Mouse (Mus musculus) liver, embryonic 11.5 days (tissue): ENCODE results near the gene Fosl1. TPM values are rescaled to one million over a fixed set of nuclear protein-coding genes. Genes with fewer than 3 reads are reported as not detected.
A peak's percentile ranks its signal among the peaks of the same experiment; 100 is the strongest.

ENCODE experiments used
- ATAC-seq: fragments of 200-750 bp; cut with Nextera tagmentation; replicated peaks from 2 replicates; pipeline ENCODE4 v1.8.0; 2017; ENCODE audit warnings: moderate number of reproducible peaks, mild to moderate bottlenecking, moderate TSS enrichment, moderate library complexity; ENCODE audit not compliant: low FRiP score
- DNase-seq: peaks from one replicate; pipeline ENCODE4 v3.0.0-alpha.2; 2017; ENCODE audit warnings: low spot score
- H3K27ac ChIP-seq: fragments of 300-500 bp; sonication (generic); 2 replicates; pipeline ENCODE4 v1.5.1; 2014; ENCODE audit warnings: mild to moderate bottlenecking, low read depth, low read length, control low read depth
- H3K27me3 ChIP-seq: fragments of 300-500 bp; sonication (generic); replicated peaks from 2 replicates; pipeline ENCODE4 v1.6.1; 2014; ENCODE audit warnings: low read length, mixed read lengths; ENCODE audit not compliant: control insufficient read depth, insufficient read depth
- H3K36me3 ChIP-seq: fragments of 300-500 bp; sonication (generic); 2 replicates; pipeline ENCODE4 v1.6.1; 2014; ENCODE audit warnings: mild to moderate bottlenecking, low read length, moderate library complexity, mixed read lengths; ENCODE audit not compliant: control insufficient read depth, insufficient read depth
- H3K4me1 ChIP-seq: fragments of 300-500 bp; sonication (generic); replicated peaks from 2 replicates; pipeline ENCODE4 v1.6.1; 2014; ENCODE audit warnings: low read length, mixed read lengths; ENCODE audit not compliant: control insufficient read depth, insufficient read depth
- H3K4me2 ChIP-seq: fragments of 300-500 bp; sonication (generic); 2 replicates; pipeline ENCODE4 v1.6.1; 2014; ENCODE audit warnings: mild to moderate bottlenecking, control low read depth, moderate library complexity
- H3K4me3 ChIP-seq: fragments of 300-500 bp; sonication (generic); 2 replicates; pipeline ENCODE4 v1.5.1; 2014; ENCODE audit warnings: low read depth, low read length, control low read depth
- H3K9ac ChIP-seq: fragments of 300-500 bp; sonication (generic); 2 replicates; pipeline ENCODE4 v1.6.1; 2014; ENCODE audit warnings: low read depth, low read length, control low read depth
- H3K9me3 ChIP-seq: fragments of 300-500 bp; sonication (generic); 2 replicates; pipeline ENCODE4 v1.6.1; 2016; ENCODE audit warnings: low read length, inconsistent platforms, mixed read lengths; ENCODE audit not compliant: control insufficient read depth
- WGBS: fragments of 180-500 bp; shearing (Covaris S2); extraction: QIAGEN DNeasy Blood & Tissue Kit; methylation state at CpG from one replicate; pipeline ENCODE4 v1.1.7; 2014; 5-methylcytosine and 5-hydroxymethylcytosine counted together
- polyA plus RNA-seq: library from polyadenylated mRNA; unstranded; fragments of >200 nt; fragmentation: Nextera tagmentation; extraction: Ambion mirVana; gene quantifications from 2 replicates; pipeline ENCODE4 v1.2.1, GENCODE M21; 2014

Gene Fosl1
- polyA plus RNA-seq, 1 experiment from 2014 or later = 0.59 TPM

DNA sequence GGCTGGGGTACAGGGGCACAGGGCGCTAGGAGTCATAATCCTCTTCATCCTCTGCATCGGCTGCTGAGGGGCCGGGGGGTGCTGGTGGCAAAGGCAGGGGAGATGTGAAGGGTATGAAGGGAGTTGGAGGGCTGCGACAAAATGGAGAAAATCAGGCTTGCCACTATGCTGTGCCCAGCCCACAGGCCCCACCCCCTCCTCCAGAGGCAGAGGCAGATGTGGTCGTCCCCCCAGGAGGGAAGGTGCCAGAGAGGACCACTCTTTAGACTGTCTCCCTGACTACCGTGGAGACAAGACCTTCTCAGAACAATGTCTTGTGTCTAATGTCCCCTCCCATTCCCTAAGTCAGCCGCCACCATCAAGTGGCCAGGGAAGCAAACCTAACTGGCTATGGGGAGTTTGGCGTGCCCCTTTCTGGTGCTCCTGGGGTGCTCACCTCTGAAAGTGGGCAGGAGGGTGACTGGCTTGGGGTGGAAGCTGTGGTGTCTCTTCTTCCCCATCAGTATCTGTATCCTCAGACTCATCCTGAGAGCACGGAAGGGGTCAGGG is 24.4 kb upstream of the Fosl1 start:
- no peak overlapping the region for H3K9ac ChIP-seq
- 85% methylated on average over 9 of the region's 9 CpGs for WGBS
- DNase-seq (no peak), ATAC-seq (no peak)
- H3K4me1 ChIP-seq = peaks cover 24% of the 10 kb centered on the region
- peak overlapping the region; percentile 93 for H3K4me2 ChIP-seq
- H3K4me3 ChIP-seq = peak overlapping the region; percentile 3; the same call in 1 of the 2 replicates
- no peaks in the 10 kb centered on the region for H3K9me3 ChIP-seq
- H3K36me3 ChIP-seq = peaks cover 19% of the 10 kb centered on the region; the same call in 1 of the 2 replicates
- no peak overlapping the region for H3K27ac ChIP-seq
- no peaks in the 10 kb centered on the region for H3K27me3 ChIP-seq

DNA sequence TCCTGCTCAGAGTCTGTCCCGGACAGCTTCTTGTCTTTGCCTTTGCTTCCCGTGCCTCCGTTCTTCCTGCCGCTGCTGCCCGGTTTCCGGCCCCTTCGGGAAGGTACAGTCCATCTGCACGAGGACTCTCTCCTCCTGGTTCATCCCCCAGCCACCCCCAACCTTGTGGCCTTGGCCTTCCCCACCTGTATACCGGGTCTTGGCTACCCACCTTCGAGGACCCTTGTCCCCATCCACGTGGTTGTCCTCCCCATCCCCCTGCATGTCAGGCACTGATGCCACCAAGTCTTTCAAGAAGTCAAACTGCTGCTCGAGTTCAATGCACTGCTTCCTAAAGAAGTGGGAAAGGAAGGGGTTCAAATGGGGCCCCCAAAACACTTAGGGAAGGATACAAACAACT is 23.8 kb upstream of the Fosl1 start:
- H3K27ac ChIP-seq = peak overlapping the region; percentile 83
- no peaks in the 10 kb centered on the region for H3K27me3 ChIP-seq
- peak overlapping the region; percentile 88 for H3K4me3 ChIP-seq
- peak overlapping the region; percentile 84 for H3K9ac ChIP-seq
- peaks cover 19% of the 10 kb centered on the region; the same call in 1 of the 2 replicates for H3K36me3 ChIP-seq
- WGBS = 62% methylated on average over 12 of the region's 12 CpGs
- H3K9me3 ChIP-seq = no peaks in the 10 kb centered on the region
- DNase-seq (no peak), ATAC-seq (no peak)
- H3K4me2 ChIP-seq = peak overlapping the region; percentile 93
- peaks cover 24% of the 10 kb centered on the region for H3K4me1 ChIP-seq

DNA sequence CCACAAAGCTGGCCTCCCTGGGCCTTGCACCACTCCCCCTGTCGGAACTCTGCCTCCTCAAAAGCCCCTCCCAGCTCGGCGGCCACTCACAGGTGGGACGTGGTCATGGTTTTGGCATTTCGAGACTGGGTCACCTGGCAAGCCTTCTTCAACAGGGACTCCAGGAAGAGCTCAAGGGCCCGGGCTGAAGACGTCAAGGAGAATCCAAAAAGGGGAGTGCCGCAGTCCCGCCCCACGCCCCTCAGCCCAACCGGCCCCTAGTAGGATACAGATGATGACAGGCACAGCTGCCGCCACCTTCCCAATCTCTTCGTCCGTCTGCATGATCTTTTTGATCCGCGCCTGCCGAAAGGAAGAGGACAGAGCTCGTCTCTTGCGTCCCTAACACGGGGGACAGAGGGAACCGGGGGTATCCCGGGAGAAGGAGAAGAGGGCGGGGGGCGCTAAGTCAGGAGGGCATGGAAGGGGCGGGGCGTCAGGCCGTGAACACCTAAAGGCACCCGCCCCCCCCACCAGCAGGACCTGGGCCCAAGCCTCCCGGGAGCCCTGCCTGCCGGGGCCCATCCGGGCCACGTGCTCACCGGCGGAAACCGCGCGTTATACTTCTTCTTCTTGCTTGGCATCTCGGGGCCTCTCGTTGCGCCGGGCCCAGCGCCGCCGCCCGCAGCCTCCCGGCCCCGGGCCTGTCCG is 23.1 kb upstream of the Fosl1 start:
- no peaks in the 10 kb centered on the region for H3K27me3 ChIP-seq
- H3K9ac ChIP-seq = peak overlapping the region; percentile 84
- H3K36me3 ChIP-seq = peaks cover 19% of the 10 kb centered on the region; the same call in 1 of the 2 replicates
- ATAC-seq (peak; percentile 69), DNase-seq (peak; percentile 86)
- peak overlapping the region; percentile 88 for H3K4me3 ChIP-seq
- H3K27ac ChIP-seq = peak overlapping the region; percentile 83
- peaks cover 24% of the 10 kb centered on the region for H3K4me1 ChIP-seq
- peak overlapping the region; percentile 93 for H3K4me2 ChIP-seq
- no peaks in the 10 kb centered on the region for H3K9me3 ChIP-seq
- 2% methylated on average over 45 of the region's 48 CpGs for WGBS

- Histone ChIP-seq H3K4me1 (peaks cover 21% of the 10 kb centered on the region), H3K9me3 (no peaks in the 10 kb centered on the region), H3K36me3 (peaks cover 19% of the 10 kb centered on the region; the same call in 1 of the 2 replicates), H3K9ac (peak within 1 kb of the TSS; percentile 91), H3K4me2 (peak within 1 kb of the TSS; percentile 93), H3K4me3 (peak within 1 kb of the TSS; percentile 88), H3K27me3 (no peaks in the 10 kb centered on the region), H3K27ac (peak within 1 kb of the TSS; percentile 83)
- ATAC-seq (peak; percentile 90), DNase-seq (peak; percentile 98)
- whole genome bisulfite sequencing = under 1% methylated on average over 84 of the region's 87 CpGs
These were observed 22.3 kb upstream of the Fosl1 start, which contains the start of the genes Drap1 and AI837181 for GRCm38 (mm10) chr19:5424782-5425741. Gene Drap1, minus strand, starts transcription at chr19:5424979. Gene AI837181, plus strand, starts transcription at chr19:5425144.

DNA sequence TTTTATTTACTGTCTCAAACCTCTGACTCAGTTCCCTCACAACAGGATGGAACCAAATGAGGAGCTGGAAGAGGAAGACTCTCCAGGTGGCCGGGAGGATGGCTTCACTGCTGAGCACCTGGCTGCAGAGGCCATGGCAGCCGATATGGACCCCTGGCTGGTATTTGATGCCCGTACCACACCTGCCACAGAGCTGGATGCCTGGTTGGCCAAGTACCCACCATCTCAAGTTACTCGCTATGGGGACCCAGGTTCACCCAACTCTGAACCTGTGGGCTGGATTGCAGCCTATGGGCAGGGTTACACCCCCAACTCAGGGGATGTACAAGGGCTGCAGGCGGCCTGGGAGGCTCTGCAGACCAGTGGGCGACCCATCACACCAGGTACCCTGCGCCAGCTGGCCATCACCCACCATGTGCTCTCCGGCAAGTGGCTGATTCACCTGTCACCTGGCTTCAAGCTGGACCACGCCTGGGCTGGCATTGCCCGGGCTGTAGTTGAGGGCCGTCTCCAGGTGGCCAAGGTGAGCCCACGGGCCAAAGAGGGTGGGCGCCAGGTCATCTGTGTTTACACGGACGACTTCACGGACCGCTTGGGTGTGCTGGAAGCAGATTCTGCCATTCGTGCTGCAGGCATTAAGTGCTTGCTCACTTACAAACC is 21.3 kb upstream of the Fosl1 start:
- Histone ChIP-seq H3K27me3 (no peaks in the 10 kb centered on the region), H3K4me3 (peak overlapping the region; percentile 88), H3K36me3 (peaks cover 15% of the 10 kb centered on the region; the same call in 1 of the 2 replicates), H3K4me1 (peaks cover 21% of the 10 kb centered on the region), H3K4me2 (peak overlapping the region; percentile 86), H3K27ac (0 out of 2 replicates have a peak overlapping the region, but pooled peaks have one; percentile 74), H3K9me3 (no peaks in the 10 kb centered on the region), H3K9ac (peak overlapping the region; percentile 91)
- no peak for ATAC-seq
- 85% methylated on average over 18 of the region's 18 CpGs for whole genome bisulfite sequencing
- no peak for DNase-seq

- Histone ChIP-seq H3K27ac (no peak overlapping the region), H3K36me3 (peaks cover 15% of the 10 kb centered on the region; the same call in 1 of the 2 replicates), H3K4me2 (peak overlapping the region; percentile 86; the same call in 1 of the 2 replicates), H3K9me3 (no peaks in the 10 kb centered on the region), H3K27me3 (no peaks in the 10 kb centered on the region), H3K9ac (peak overlapping the region; percentile 13; the same call in 1 of the 2 replicates), H3K4me1 (peaks cover 21% of the 10 kb centered on the region), H3K4me3 (peak overlapping the region; percentile 88)
- DNase-seq (no peak), ATAC-seq (no peak)
- WGBS = 87% methylated on average over 13 of the region's 13 CpGs
These were observed 20.6 kb upstream of the Fosl1 start for GRCm38 (mm10) chr19:5426640-5427290.

DNA sequence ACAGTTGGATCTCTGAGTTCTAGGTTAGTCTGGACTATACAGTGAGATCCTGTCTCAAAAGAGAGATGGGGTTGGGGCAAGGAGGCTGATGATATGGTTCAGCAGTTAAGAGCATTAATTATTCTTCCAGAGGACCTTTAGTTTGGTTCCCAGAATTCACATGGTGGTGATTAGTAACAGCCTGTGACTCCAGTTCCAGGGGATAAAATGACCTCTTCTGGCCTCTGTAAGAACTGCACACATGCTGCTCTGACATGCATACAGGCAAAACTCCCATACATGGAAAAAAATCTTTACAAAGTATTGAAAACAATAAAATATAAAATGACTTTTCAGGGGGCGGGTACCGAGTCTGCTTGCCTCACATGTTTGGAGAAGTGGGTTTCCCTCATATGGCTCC is 19.3 kb upstream of the Fosl1 start:
- no peak overlapping the region for H3K4me3 ChIP-seq
- no peak overlapping the region for H3K4me2 ChIP-seq
- ATAC-seq (no peak), DNase-seq (no peak)
- peaks cover 23% of the 10 kb centered on the region for H3K4me1 ChIP-seq
- WGBS = 83% methylated on average over 2 of the region's 2 CpGs
- no peaks in the 10 kb centered on the region for H3K9me3 ChIP-seq
- no peaks in the 10 kb centered on the region for H3K27me3 ChIP-seq
- no peak overlapping the region for H3K9ac ChIP-seq
- no peak overlapping the region for H3K27ac ChIP-seq
- peaks cover 10% of the 10 kb centered on the region; the same call in 1 of the 2 replicates for H3K36me3 ChIP-seq
